Mouse (Mus musculus) liver, embryonic 12.5 days (tissue): ENCODE measurements around the gene Tmem184b. TPM values are rescaled to one million over a fixed set of nuclear protein-coding genes. Genes with fewer than 3 reads are reported as not detected.

Experiments used
- ATAC-seq: fragments of 200-750 bp; cut with Nextera tagmentation; 2 replicates; pipeline ENCODE4 v1.8.0; 2017; ENCODE audit warnings: moderate number of reproducible peaks, mild to moderate bottlenecking, moderate library complexity
- H3K27ac ChIP-seq: fragments of 300-500 bp; sonication (generic); 2 replicates; pipeline ENCODE4 v1.5.1; 2016; ENCODE audit warnings: mild to moderate bottlenecking
- H3K27me3 ChIP-seq: fragments of 300-500 bp; sonication (generic); replicated peaks from 2 replicates; pipeline ENCODE4 v1.6.1; 2016; ENCODE audit warnings: mild to moderate bottlenecking, moderate library complexity
- H3K36me3 ChIP-seq: fragments of 300-500 bp; sonication (generic); 2 replicates; pipeline ENCODE4 v1.6.1; 2016; ENCODE audit warnings: mild to moderate bottlenecking, moderate library complexity
- H3K4me1 ChIP-seq: fragments of 300-500 bp; sonication (generic); 2 replicates; pipeline ENCODE4 v1.6.1; 2016
- H3K4me2 ChIP-seq: fragments of 300-500 bp; sonication (generic); 2 replicates; pipeline ENCODE4 v1.6.1; 2016; ENCODE audit warnings: mild to moderate bottlenecking, moderate library complexity
- H3K4me3 ChIP-seq: fragments of 300-500 bp; sonication (generic); 2 replicates; pipeline ENCODE4 v1.5.1; 2016; ENCODE audit warnings: mild to moderate bottlenecking, moderate library complexity
- H3K9ac ChIP-seq: fragments of 300-500 bp; sonication (generic); 2 replicates; pipeline ENCODE4 v1.6.1; 2016; ENCODE audit warnings: mild to moderate bottlenecking, moderate library complexity
- H3K9me3 ChIP-seq: fragments of 300-500 bp; sonication (generic); replicated peaks from 2 replicates; pipeline ENCODE4 v1.6.1; 2016; ENCODE audit warnings: mild to moderate bottlenecking, moderate library complexity
- WGBS: fragments of 180-500 bp; shearing (Covaris S2); methylation state at CpG from one replicate; pipeline ENCODE4 v1.1.7; 2016; ENCODE audit not compliant: insufficient replicate concordance; 5-methylcytosine and 5-hydroxymethylcytosine counted together
- polyA plus RNA-seq: library from polyadenylated mRNA; unstranded; fragments of >200 nt; fragmentation: Nextera tagmentation; extraction: Ambion mirVana; gene quantifications from 2 replicates; pipeline ENCODE4 v1.2.1, GENCODE M21; 2016

Gene Tmem184b
- polyA plus RNA-seq, 1 experiment from 2014 or later = 16.4 TPM

DNA sequence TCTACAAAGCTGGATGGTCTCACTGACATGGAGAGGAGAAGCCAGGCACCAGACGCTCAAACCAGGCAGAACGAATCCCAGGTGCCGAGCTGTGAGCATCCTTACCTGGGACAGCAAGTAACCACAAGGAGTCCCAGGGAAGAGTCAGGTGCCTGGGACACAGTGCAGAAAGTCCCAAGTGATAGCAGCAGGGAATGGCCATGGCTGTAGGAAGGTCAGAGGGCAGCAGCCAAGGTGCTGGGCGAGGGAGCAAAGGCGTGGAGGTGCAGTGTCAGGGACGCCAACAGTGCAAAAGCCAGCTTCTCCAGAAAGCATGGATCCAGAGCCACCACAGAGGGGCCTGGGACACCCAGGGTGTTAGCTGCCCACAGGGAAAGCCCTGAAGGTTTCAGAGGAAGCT lies 10.3 kb downstream of the Tmem184b start:
- ATAC-seq = no peak
- Histone ChIP-seq H3K4me2 (no peak overlapping the region), H3K9ac (no peak overlapping the region), H3K36me3 (no peaks in the 10 kb centered on the region), H3K27me3 (no peaks in the 10 kb centered on the region), H3K4me3 (no peak overlapping the region), H3K4me1 (peaks cover 80% of the 10 kb centered on the region), H3K9me3 (no peaks in the 10 kb centered on the region), H3K27ac (no peak overlapping the region)
- WGBS = 72% methylated on average over 6 of the region's 6 CpGs

DNA sequence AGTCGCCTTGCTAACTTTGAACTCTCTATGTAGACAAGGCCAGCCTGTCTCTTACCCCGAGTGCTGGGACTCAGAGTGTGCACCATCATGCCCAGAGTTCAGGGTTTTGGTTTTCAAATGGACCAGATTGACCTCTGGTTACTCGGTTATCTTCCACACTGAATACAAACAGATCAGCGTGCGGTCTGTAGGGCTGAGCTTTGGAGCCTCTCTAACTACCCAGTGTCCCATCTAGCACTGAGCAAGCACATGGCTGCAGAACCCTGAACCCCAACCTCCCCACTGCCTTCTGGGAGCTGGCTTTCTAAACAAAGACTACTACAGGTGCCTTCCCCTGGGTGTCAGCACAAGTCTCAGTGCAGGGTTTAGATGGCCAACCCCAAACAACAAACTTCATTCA lies 10.8 kb downstream of the Tmem184b start:
- ATAC-seq = peak; percentile 16; the same call in 1 of the 2 replicates
- H3K36me3 ChIP-seq = no peaks in the 10 kb centered on the region
- 62% methylated on average over 5 of the region's 5 CpGs for WGBS
- peak overlapping the region; percentile 52; the same call in 1 of the 2 replicates for H3K27ac ChIP-seq
- no peak overlapping the region for H3K4me2 ChIP-seq
- no peak overlapping the region for H3K9ac ChIP-seq
- H3K4me1 ChIP-seq = peaks cover 86% of the 10 kb centered on the region
- no peaks in the 10 kb centered on the region for H3K27me3 ChIP-seq
- H3K9me3 ChIP-seq = no peaks in the 10 kb centered on the region
- no peak overlapping the region for H3K4me3 ChIP-seq

GRCm38 (mm10) chr15:79391447-79392093 lies 11.8 kb downstream of the Tmem184b start:
- no peaks in the 10 kb centered on the region for H3K9me3 ChIP-seq
- H3K4me3 ChIP-seq = no peak overlapping the region
- WGBS = 49% methylated on average over 7 of the region's 7 CpGs
- H3K36me3 ChIP-seq = no peaks in the 10 kb centered on the region
- no peak for ATAC-seq
- no peak overlapping the region for H3K4me2 ChIP-seq
- H3K27me3 ChIP-seq = no peaks in the 10 kb centered on the region
- H3K9ac ChIP-seq = no peak overlapping the region
- H3K4me1 ChIP-seq = peaks cover 86% of the 10 kb centered on the region
- peak overlapping the region; percentile 52 for H3K27ac ChIP-seq

DNA sequence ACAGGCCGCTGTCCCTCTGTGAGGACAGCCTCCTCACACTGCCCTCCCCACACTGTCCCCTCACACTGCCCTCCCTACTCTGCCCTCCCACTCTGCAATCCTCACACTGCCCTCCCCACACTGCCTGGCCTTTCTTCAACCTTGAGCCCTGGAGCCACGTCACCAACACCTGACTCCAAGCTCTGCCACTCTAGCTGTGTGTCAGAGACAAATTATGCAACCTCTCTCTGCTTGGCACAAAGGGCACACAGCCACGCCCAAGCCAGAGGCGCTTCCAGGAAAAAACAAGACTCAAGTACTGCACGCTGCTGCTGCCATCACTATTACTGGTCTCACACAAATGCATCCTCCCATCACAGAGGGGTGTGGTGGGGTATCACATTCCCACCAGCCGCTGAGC lies 12.9 kb downstream of the Tmem184b start:
- Histone ChIP-seq H3K27ac (no peak overlapping the region), H3K9me3 (no peaks in the 10 kb centered on the region), H3K4me3 (no peak overlapping the region), H3K4me1 (peaks cover 76% of the 10 kb centered on the region), H3K36me3 (no peaks in the 10 kb centered on the region), H3K9ac (no peak overlapping the region), H3K4me2 (no peak overlapping the region), H3K27me3 (no peaks in the 10 kb centered on the region)
- WGBS = 70% methylated on average over 6 of the region's 6 CpGs
- 0 out of 2 replicates have a peak, but pooled peaks have one; percentile 8 for ATAC-seq

DNA sequence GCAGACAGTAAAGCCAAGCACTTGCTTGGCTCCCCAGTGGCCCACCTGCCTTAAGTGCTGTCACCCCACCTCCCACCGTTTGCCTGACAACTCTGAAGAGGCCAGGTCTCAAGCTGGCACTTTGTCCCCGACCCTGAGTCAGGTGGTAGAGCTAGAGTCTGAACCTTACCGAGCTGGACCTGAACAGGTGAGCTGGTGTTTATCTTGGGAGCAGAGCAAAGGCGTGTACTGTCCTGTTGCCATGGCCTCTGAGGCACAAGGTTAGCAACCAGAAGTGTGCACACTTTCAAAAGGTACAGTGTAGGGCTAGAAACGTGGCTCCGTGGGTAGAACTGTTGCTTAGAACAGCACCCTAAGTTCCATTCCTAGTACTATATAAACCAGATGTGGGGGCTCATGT lies 15.2 kb downstream of the Tmem184b start:
- H3K4me1 ChIP-seq = peaks cover 58% of the 10 kb centered on the region

DNA sequence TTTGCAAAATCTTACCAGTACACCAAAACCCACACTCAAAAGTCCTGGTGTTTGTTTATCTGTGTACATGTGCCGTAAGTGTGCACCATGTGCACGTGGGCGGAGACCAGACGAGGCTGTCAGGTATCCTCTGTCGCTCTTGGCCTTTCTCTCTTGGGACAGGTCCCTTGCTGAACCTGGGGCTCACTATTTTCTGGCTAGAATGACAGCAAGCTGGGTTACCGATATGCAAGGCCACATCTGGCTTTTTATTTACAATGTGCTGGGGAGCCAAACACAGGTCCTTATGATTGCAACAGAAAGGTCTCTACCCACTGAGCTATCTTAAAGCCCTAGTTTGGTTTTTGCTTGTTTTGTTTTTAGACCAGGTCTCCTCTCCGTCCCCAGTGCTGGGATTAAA lies 15.8 kb downstream of the Tmem184b start:
- Histone ChIP-seq H3K9me3 (no peaks in the 10 kb centered on the region), H3K9ac (no peak overlapping the region), H3K27me3 (no peaks in the 10 kb centered on the region), H3K27ac (0 out of 2 replicates have a peak overlapping the region, but pooled peaks have one; percentile 34), H3K4me3 (no peak overlapping the region), H3K4me1 (peaks cover 53% of the 10 kb centered on the region), H3K36me3 (no peaks in the 10 kb centered on the region), H3K4me2 (no peak overlapping the region)
- no peak for ATAC-seq
- 47% methylated on average over 7 of the region's 7 CpGs for WGBS

More for the DNA sequence above, 15.2 kb downstream of the Tmem184b start:
- WGBS = 64% methylated on average over 6 of the region's 6 CpGs
- no peaks in the 10 kb centered on the region for H3K36me3 ChIP-seq
- ATAC-seq = 0 out of 2 replicates have a peak, but pooled peaks have one; percentile 33
- no peak overlapping the region for H3K9ac ChIP-seq
- no peak overlapping the region for H3K4me3 ChIP-seq
- no peak overlapping the region for H3K4me2 ChIP-seq
- no peaks in the 10 kb centered on the region for H3K9me3 ChIP-seq
- no peaks in the 10 kb centered on the region for H3K27me3 ChIP-seq
- peak overlapping the region; percentile 34; the same call in 1 of the 2 replicates for H3K27ac ChIP-seq

GRCm38 (mm10) chr15:79387081-79387480 lies 16.3 kb downstream of the Tmem184b start:
- 51% methylated on average over 6 of the region's 6 CpGs for WGBS
- no peaks in the 10 kb centered on the region for H3K27me3 ChIP-seq
- H3K9ac ChIP-seq = no peak overlapping the region
- no peaks in the 10 kb centered on the region for H3K36me3 ChIP-seq
- H3K4me2 ChIP-seq = no peak overlapping the region
- H3K4me1 ChIP-seq = peaks cover 47% of the 10 kb centered on the region
- H3K4me3 ChIP-seq = no peak overlapping the region
- no peak for ATAC-seq
- no peaks in the 10 kb centered on the region for H3K9me3 ChIP-seq
- no peak overlapping the region for H3K27ac ChIP-seq

GRCm38 (mm10) chr15:79381644-79382043 lies 21.7 kb downstream of the Tmem184b start:
- Histone ChIP-seq H3K27me3 (no peaks in the 10 kb centered on the region), H3K27ac (no peak overlapping the region), H3K4me1 (no peaks in the 10 kb centered on the region), H3K36me3 (peaks cover 16% of the 10 kb centered on the region), H3K9ac (no peak overlapping the region), H3K9me3 (no peaks in the 10 kb centered on the region), H3K4me2 (no peak overlapping the region), H3K4me3 (no peak overlapping the region)
- ATAC-seq = no peak
- 67% methylated on average over 9 of the region's 9 CpGs for WGBS

DNA sequence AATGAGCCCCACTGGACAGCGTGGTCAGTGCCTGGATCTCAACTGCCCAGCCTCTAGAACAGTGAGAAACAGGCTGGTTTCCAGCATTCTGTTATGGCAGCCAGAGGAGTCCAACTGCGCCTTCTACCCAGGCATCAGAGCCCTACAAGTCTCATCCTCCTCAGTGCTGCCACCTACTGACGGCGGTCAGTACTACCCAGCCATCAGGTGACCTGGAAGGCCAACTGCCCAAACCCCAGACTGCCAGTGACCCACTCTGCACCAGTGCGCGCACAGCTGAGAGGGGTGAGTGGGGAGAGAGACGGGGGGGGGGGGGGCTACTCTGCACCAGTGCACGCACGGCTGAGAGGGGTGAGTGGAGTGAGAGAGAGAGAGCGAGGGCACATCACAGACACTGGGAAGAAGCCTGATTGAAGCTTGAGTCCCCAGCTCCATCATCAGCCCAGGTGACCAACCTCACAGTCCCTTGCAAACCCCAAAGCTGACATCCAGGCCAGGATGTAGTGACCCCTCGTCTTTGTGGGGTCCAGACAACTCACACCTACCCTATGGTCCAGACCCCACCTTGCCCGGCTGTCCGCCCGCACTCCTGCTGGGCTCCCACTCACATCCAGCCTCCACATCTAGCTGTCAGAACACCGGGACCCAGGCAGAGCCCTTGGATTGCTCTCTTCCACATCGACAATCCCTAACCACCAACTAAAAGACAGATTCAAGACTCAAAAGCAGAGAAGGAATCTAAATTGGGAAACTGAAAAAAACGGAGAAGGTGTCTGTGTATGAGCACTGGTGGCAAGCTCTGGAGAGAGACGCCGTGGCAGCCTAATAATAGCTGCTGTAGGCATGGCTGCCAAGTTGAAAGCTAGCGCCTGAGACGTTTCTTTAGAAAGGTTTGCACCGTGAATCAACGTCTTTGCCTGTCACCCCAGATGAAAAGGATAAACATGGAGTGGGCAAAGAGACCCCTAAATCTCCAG lies 22.6 kb downstream of the Tmem184b start:
- no peak overlapping the region for H3K4me2 ChIP-seq
- no peak overlapping the region for H3K4me3 ChIP-seq
- peak; percentile 47 for ATAC-seq
- no peaks in the 10 kb centered on the region for H3K9me3 ChIP-seq
- peaks cover 24% of the 10 kb centered on the region for H3K36me3 ChIP-seq
- WGBS = 50% methylated on average over 23 of the region's 23 CpGs
- H3K4me1 ChIP-seq = no peaks in the 10 kb centered on the region
- no peaks in the 10 kb centered on the region for H3K27me3 ChIP-seq
- no peak overlapping the region for H3K27ac ChIP-seq
- H3K9ac ChIP-seq = no peak overlapping the region

DNA sequence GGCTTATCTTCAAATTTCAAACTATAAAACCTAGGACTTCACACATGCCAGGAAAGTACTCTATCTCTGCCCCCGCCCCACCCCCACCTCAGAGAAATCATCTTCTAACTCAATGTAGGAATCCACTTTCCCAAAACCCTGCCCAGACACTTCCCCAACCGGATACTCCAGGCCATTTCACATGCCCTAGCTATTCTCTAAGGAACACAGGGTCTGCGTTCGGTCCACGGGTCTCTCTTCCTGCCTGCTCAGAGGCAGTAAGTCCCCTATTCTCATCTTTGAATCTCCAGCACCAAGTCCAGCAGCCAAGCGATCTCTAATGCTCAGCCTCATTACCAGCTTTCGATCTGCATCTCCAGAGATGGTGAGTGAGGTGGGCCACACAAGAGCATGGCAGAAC lies 23.7 kb downstream of the Tmem184b start:
- 75% methylated on average over 7 of the region's 7 CpGs for WGBS
- Histone ChIP-seq H3K4me1 (no peaks in the 10 kb centered on the region), H3K9ac (no peak overlapping the region), H3K27ac (no peak overlapping the region), H3K36me3 (peaks cover 35% of the 10 kb centered on the region), H3K4me3 (no peak overlapping the region), H3K9me3 (no peaks in the 10 kb centered on the region), H3K27me3 (no peaks in the 10 kb centered on the region), H3K4me2 (no peak overlapping the region)
- no peak for ATAC-seq

DNA sequence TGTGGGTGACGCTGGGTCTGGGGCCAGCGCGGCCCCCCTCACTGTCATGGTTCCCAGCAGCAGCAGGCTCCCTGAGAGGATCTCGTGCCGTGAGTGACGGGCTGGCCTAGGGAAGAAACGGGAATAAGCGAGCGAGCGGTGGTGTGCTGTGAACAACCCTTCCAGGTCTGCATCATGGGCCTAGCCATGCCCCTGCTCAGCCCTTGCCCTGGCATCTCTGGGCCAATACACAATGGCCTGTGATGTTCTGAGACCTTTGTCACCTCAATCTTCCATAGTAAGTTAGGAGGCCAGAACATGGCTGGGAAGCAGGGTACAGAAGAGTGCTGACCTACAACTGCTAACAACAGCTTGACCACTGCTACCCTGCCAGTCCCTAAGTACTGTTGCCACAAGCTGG lies 24.8 kb downstream of the Tmem184b start:
- H3K4me2 ChIP-seq = no peak overlapping the region
- H3K9me3 ChIP-seq = no peaks in the 10 kb centered on the region
- H3K36me3 ChIP-seq = peaks cover 42% of the 10 kb centered on the region
- H3K4me1 ChIP-seq = no peaks in the 10 kb centered on the region
- ATAC-seq = no peak
- no peak overlapping the region for H3K4me3 ChIP-seq
- no peak overlapping the region for H3K9ac ChIP-seq
- WGBS = 95% methylated on average over 10 of the region's 10 CpGs
- no peak overlapping the region for H3K27ac ChIP-seq
- H3K27me3 ChIP-seq = no peaks in the 10 kb centered on the region

GRCm38 (mm10) chr15:79377681-79378080 lies 25.7 kb downstream of the Tmem184b start:
- H3K4me2 ChIP-seq = no peak overlapping the region
- H3K4me1 ChIP-seq = no peaks in the 10 kb centered on the region
- H3K9me3 ChIP-seq = no peaks in the 10 kb centered on the region
- no peak for ATAC-seq
- no peak overlapping the region for H3K9ac ChIP-seq
- H3K4me3 ChIP-seq = no peak overlapping the region
- H3K36me3 ChIP-seq = peaks cover 45% of the 10 kb centered on the region
- H3K27me3 ChIP-seq = no peaks in the 10 kb centered on the region
- 75% methylated on average over 6 of the region's 6 CpGs for WGBS
- H3K27ac ChIP-seq = no peak overlapping the region
